Mouse (Mus musculus) brain, embryonic 18.5 days (tissue): ENCODE data around the gene Cd101.

Experiments used
- DNase-seq: peaks from one replicate; pipeline ENCODE4 v3.0.0-alpha.2; 2012; ENCODE audit warnings: low read depth, low spot score

The Cd101 gene

GRCm38 (mm10) chr3:101005392-101005791, 24.0 kb downstream of the Cd101 start:
- DNase-seq = no peak

GRCm38 (mm10) chr3:101003575-101004356, 25.6 kb downstream of the Cd101 start:
- no peak for DNase-seq

- DNase-seq = no peak
Measured at GRCm38 (mm10) chr3:100999732-101000131, 29.6 kb downstream of the Cd101 start.

DNA sequence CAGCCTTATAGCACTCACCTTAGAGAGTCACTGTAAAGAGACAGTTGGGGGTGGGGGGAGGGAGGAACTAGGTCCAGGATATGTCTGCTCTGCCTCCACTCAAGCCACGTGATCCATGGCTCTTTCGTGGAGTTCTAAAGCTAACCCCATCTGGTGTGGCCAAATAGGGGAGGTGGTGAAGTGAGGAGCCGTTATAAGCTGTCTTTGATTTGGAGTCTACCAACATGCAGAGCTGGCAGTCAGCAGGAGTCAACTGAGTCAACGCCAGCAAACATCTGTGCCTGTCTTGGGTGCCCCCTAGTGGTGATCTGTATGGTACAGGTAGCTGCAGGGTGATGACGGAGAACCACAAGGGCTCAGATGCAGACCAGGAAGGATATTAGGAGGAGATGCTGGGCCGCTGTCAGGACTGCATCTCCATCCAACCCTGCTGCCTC, 30.4 kb downstream of the Cd101 start:
- DNase-seq = no peak

- DNase-seq = no peak
Measured at GRCm38 (mm10) chr3:100997785-100998570, 31.4 kb downstream of the Cd101 start.

DNA sequence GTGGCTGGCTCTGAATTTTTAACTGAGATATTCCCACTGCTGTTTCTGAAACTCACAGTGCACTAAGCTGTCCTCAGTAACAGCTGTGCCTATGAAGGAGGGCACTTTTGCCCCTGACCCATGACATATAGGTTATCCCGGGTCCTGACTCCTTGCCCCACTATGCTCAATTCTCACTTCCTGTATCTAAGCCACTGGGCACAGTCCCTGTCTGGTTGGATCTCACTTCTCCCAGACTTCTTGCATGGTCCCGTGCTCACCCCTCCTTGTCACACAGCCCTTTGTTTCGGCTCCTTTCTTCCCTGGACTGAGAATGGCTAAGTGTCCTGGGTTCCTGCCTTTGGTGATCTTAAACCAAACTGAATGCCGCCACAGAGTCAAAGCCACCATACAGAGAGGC, 35.1 kb downstream of the Cd101 start:
- no peak for DNase-seq

GRCm38 (mm10) chr3:100993718-100994117, 35.6 kb downstream of the Cd101 start:
- DNase-seq = no peak

- DNase-seq = no peak
Measured at GRCm38 (mm10) chr3:100993158-100993557, 36.2 kb downstream of the Cd101 start.

GRCm38 (mm10) chr3:100990231-100990630, 39.1 kb downstream of the Cd101 start:
- DNase-seq = no peak

GRCm38 (mm10) chr3:100989417-100989816, 39.9 kb downstream of the Cd101 start:
- DNase-seq = no peak

- DNase-seq = no peak
Measured at GRCm38 (mm10) chr3:100979290-100979689, 50.1 kb downstream of the Cd101 start.

DNA sequence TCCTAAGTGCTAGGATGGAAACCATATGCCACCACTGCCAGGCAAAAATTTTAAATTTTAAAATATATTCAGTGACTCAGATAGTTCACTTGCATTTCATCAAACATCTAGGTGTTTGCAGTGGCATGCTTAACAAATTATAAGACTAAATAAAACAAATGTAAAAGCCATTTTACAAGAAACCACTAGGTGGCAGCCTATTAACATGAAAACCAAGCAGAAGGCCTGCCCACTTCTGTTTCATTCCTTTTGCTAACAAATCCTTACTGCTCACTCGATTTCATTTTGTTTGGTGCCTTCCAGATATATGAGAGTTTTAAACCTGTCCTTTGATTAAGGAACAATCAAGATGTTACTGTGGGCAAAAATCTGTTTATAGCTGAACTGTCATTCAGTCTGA, 55.5 kb downstream of the Cd101 start:
- peak; percentile 58 for DNase-seq

- peak; percentile 70 for DNase-seq
Measured at GRCm38 (mm10) chr3:100969176-100969917, 60.0 kb downstream of the Cd101 start, which contains the start of gene Ttf2. TSS of gene Ttf2 (minus strand) at chr3:100969663.

- DNase-seq = peak; percentile 50
Measured at GRCm38 (mm10) chr3:100963849-100964542, 65.4 kb downstream of the Cd101 start.

DNA sequence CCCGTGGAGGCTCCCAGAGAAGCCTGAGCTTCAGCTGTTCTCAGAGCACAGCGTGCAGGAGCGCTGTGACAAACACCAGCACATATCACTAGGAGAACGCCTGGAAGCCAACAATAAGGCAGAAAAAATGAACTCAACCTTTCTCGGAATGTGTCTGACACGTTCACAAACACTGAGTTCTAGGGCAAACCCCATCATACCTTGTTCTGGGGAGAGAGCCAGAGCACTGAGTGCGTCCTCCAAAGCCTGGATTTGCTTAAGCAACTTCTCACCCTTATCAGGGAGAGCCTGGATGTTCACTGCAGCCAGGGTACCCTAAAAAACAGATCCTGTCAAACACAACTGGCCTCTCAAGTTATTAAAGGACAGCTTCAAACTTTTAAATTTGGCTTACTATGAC, 67.9 kb downstream of the Cd101 start:
- no peak for DNase-seq

GRCm38 (mm10) chr3:100961007-100961406, 68.3 kb downstream of the Cd101 start:
- no peak for DNase-seq

GRCm38 (mm10) chr3:100954616-100955015, 74.7 kb downstream of the Cd101 start:
- no peak for DNase-seq

- no peak for DNase-seq
Measured at GRCm38 (mm10) chr3:100951531-100951930, 77.8 kb downstream of the Cd101 start.

DNA sequence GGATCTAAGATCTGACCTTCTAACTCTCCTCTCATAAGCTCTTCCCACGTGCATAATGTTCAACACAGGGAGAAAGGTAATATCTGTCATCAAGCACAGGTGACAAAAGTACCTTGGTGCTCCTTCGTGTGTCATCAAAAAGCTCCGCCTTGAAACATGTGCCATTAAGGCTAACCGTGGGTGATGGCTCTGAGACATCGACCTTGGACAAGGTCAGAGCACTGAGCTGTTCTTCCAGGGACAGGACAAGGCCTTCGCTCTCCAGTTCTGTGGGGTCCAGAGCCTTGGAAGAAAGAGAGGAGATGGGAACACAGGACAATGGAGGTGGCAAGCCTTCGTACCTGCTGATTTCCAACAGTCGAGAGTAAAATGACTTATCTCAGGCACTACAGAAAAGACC, 82.1 kb downstream of the Cd101 start:
- no peak for DNase-seq
